Mouse (Mus musculus): ENCODE data around the gene Usp7. TPM values are rescaled to one million over a fixed set of nuclear protein-coding genes. Genes with fewer than 3 reads are reported as not detected.

The Usp7 gene
- polyA plus RNA-seq, 1 experiment from 2014 or later, result 34.7 TPM

DNA sequence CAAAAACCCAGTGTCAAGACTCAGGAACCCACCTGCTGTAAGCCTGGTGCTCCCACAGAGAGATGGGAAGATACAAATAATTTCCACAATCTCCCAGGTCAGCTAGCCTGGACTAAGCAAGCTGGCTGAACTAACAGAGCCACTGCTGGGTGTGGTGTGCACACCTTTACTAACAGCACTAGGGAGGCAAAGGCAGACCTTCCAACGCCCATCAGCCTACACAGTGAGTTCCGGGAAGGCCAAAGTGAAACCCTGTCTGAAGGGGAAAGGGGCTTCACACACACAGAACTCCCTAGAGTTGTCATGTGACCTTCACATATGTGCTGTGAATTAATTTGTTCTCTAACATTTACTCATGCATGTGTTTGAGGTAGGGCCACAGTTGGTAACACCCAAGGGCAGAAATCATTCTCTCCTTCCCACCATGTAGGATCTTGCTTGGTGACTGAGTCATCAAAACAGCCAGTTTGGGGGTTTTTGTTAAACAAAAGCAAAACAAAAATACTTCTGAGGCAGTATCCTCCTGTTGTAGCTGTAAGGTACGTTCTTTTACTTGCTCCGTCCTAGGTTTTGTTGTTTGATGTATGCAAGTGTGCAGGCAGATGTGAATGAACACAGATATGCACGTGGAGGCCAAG lies 63.9 kb downstream of the Usp7 start:
- 95% methylated on average over 5 of the region's 5 CpGs for WGBS
- Histone ChIP-seq H3K27ac (no peak overlapping the region), H3K4me1 (no peaks in the 10 kb centered on the region; the same call in 1 of the 2 replicates), H3K9me3 (no peaks in the 10 kb centered on the region), H3K36me3 (no peaks in the 10 kb centered on the region; the same call in 1 of the 2 replicates), H3K27me3 (replicated peaks) (no peaks in the 10 kb centered on the region), H3K4me3 (no peak overlapping the region), H3K9ac (no peak overlapping the region), H3K4me2 (replicated peaks) (no peak overlapping the region)
- no peak for ATAC-seq (ENCODE audit: low FRiP score, low read depth)

GRCm38 (mm10) chr16:8725807-8726206 lies 66.3 kb downstream of the Usp7 start:
- Histone ChIP-seq H3K9ac (no peak overlapping the region), H3K4me2 (replicated peaks) (no peak overlapping the region), H3K4me3 (no peak overlapping the region), H3K36me3 (no peaks in the 10 kb centered on the region), H3K27ac (no peak overlapping the region), H3K4me1 (no peaks in the 10 kb centered on the region), H3K9me3 (no peaks in the 10 kb centered on the region), H3K27me3 (replicated peaks) (no peaks in the 10 kb centered on the region)
- WGBS, result 93% methylated on average over 2 of the region's 2 CpGs
- no peak for ATAC-seq (ENCODE audit: low FRiP score, low read depth)

DNA sequence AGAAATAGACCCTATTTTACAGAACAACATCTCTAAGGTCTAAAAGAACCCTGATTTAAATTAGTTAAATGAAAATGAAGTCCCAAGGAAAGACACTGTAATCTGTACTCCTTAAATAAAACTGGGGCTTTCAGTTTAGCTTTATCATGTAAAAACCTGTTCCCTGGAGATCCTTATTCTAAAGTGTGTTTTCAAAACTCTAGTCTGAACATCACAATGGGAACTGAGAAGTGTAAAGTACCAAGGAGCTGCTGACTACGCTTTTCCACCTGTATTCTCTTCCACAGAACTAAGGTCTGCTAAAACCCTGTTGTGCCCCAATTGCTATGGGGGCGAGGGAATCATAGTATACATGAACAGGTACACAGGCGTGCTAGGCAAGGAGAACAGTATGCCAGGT lies 68.1 kb downstream of the Usp7 start:
- no peak overlapping the region for H3K4me2 ChIP-seq (replicated peaks)
- no peak overlapping the region for H3K4me3 ChIP-seq
- WGBS, result 86% methylated on average over 3 of the region's 3 CpGs
- H3K36me3 ChIP-seq, result no peaks in the 10 kb centered on the region
- peaks cover 3% of the 10 kb centered on the region; the same call in 1 of the 2 replicates for H3K4me1 ChIP-seq
- no peak overlapping the region for H3K27ac ChIP-seq
- no peaks in the 10 kb centered on the region for H3K9me3 ChIP-seq
- H3K9ac ChIP-seq, result no peak overlapping the region
- ATAC-seq (ENCODE audit: low FRiP score, low read depth), result no peak
- no peaks in the 10 kb centered on the region for H3K27me3 ChIP-seq (replicated peaks)

DNA sequence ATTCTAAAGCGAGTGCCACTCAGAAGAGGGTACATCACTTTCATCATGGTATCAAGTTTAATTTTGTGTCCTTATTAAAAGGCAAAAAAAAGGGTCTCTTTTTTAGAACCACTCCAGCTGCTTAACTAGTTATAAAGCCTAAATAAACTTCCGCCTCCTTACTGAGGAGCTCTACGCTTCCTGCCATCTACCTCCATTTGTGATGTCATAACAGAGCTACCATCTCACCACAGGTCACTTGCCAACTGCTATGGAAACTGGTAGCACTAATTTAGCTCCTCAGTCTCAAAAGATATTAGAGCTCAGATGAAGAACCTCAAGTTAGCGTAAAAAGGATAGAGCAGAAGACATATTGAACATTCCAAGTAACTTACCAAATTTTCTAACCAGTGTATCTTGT lies 71.7 kb downstream of the Usp7 start:
- Histone ChIP-seq H3K4me3 (no peak overlapping the region), H3K4me1 (peaks cover 3% of the 10 kb centered on the region; the same call in 1 of the 2 replicates), H3K36me3 (peaks cover 8% of the 10 kb centered on the region), H3K27me3 (replicated peaks) (no peaks in the 10 kb centered on the region), H3K27ac (no peak overlapping the region), H3K4me2 (replicated peaks) (no peak overlapping the region), H3K9me3 (no peaks in the 10 kb centered on the region), H3K9ac (no peak overlapping the region)
- WGBS, result 93% methylated on average over 4 of the region's 4 CpGs
- no peak for ATAC-seq (ENCODE audit: low FRiP score, low read depth)

- Histone ChIP-seq H3K4me3 (no peak overlapping the region), H3K27me3 (replicated peaks) (no peaks in the 10 kb centered on the region), H3K9me3 (no peaks in the 10 kb centered on the region), H3K9ac (no peak overlapping the region), H3K4me1 (peaks cover 6% of the 10 kb centered on the region; the same call in 1 of the 2 replicates), H3K36me3 (peaks cover 32% of the 10 kb centered on the region), H3K27ac (no peak overlapping the region), H3K4me2 (replicated peaks) (no peak overlapping the region)
- no peak for ATAC-seq (ENCODE audit: low FRiP score, low read depth)
- WGBS, result 94% methylated on average over 10 of the region's 10 CpGs
Measured at GRCm38 (mm10) chr16:8717744-8718143, 74.4 kb downstream of the Usp7 start.

DNA sequence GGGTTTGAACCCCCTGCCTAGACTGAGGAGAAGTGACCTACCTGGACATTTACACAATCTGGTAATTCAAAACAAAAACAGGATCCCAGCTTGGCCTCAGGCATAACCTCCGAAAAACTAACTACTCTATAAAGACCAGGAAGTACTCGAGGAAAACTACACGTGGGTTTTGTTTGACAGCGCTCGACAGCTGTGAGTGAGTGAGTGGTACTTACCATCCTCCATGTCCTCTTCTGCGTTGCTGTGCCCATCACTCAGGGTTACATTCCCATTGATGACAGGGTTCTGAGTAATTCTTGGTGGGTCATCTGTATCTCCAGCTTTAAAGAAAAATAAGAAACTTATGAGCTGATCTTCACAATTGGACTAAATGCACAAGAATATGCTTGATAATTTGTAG lies 75.8 kb downstream of the Usp7 start:
- 89% methylated on average over 6 of the region's 6 CpGs for WGBS
- peaks cover 43% of the 10 kb centered on the region for H3K36me3 ChIP-seq

GRCm38 (mm10) chr16:8715513-8716080 lies 76.5 kb downstream of the Usp7 start:
- 75% methylated on average over 10 of the region's 10 CpGs for WGBS
- no peak for ATAC-seq (ENCODE audit: low FRiP score, low read depth)
- peaks cover 50% of the 10 kb centered on the region for H3K36me3 ChIP-seq

More for the DNA sequence above, 75.8 kb downstream of the Usp7 start:
- H3K4me3 ChIP-seq, result no peak overlapping the region
- peaks cover 7% of the 10 kb centered on the region; the same call in 1 of the 2 replicates for H3K4me1 ChIP-seq
- no peaks in the 10 kb centered on the region for H3K27me3 ChIP-seq (replicated peaks)
- H3K4me2 ChIP-seq (replicated peaks), result no peak overlapping the region
- no peaks in the 10 kb centered on the region for H3K9me3 ChIP-seq
- H3K27ac ChIP-seq, result no peak overlapping the region
- no peak for ATAC-seq (ENCODE audit: low FRiP score, low read depth)
- no peak overlapping the region for H3K9ac ChIP-seq

GRCm38 (mm10) chr16:8714851-8715250 lies 77.3 kb downstream of the Usp7 start:
- no peak for ATAC-seq (ENCODE audit: low FRiP score, low read depth)
- Histone ChIP-seq H3K27ac (no peak overlapping the region), H3K4me2 (replicated peaks) (no peak overlapping the region), H3K9ac (no peak overlapping the region), H3K27me3 (replicated peaks) (no peaks in the 10 kb centered on the region), H3K9me3 (no peaks in the 10 kb centered on the region), H3K4me1 (peaks cover 7% of the 10 kb centered on the region; the same call in 1 of the 2 replicates), H3K36me3 (peaks cover 58% of the 10 kb centered on the region), H3K4me3 (no peak overlapping the region)
- 90% methylated on average over 5 of the region's 5 CpGs for WGBS

More at GRCm38 (mm10) chr16:8715513-8716080, 76.5 kb downstream of the Usp7 start:
- Histone ChIP-seq H3K9me3 (no peaks in the 10 kb centered on the region), H3K27me3 (replicated peaks) (no peaks in the 10 kb centered on the region), H3K4me2 (replicated peaks) (no peak overlapping the region), H3K4me1 (peaks cover 7% of the 10 kb centered on the region; the same call in 1 of the 2 replicates), H3K27ac (no peak overlapping the region), H3K4me3 (no peak overlapping the region), H3K9ac (no peak overlapping the region)

DNA sequence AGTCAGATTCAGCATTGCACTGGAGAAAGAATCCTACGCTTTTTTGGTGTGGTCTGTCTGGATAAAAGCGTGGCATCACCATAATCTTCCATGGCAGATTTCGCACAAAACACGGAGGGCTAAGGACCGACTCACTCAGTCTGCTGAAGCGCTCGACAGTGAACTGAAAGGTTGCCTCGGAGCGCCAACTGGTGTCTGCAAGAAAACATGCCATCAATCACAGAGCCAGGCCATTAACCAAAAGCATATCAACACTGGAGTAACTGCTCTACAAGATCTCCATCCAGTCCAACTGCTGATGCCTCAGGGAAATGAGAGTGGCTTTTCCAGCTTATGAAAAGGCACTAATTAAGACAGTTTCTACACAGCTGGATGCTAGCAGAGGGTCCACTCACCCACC lies 80.1 kb downstream of the Usp7 start:
- Histone ChIP-seq H3K27ac (no peak overlapping the region), H3K36me3 (peaks cover 86% of the 10 kb centered on the region), H3K4me3 (no peak overlapping the region), H3K27me3 (replicated peaks) (no peaks in the 10 kb centered on the region), H3K9ac (no peak overlapping the region), H3K4me1 (0 out of 2 replicates have a peak, but pooled peaks cover 3% of the 10 kb centered on the region), H3K4me2 (replicated peaks) (no peak overlapping the region), H3K9me3 (no peaks in the 10 kb centered on the region)
- 48% methylated on average over 9 of the region's 9 CpGs for WGBS
- ATAC-seq (ENCODE audit: low FRiP score, low read depth), result no peak

DNA sequence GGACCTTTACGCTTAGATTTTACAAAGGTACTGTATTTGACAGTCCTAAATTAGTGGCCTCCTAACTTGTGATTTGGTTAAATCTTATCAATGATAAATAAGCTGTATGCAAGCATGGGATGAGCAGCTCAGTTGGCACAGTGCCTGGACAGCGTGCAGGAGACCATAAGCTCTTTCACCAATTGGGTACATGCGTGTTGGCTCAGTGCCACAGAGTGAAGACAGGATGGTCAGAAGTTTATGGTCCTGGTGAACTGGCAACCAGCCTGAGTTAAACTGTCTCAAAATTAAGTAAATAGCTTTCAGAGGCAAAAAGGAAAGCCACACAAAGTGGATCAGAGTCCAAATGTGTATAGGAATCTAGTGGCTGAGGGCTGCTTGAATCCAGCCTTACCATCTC lies 91.5 kb downstream of the Usp7 start:
- Histone ChIP-seq H3K9ac (no peak overlapping the region), H3K36me3 (peaks cover 89% of the 10 kb centered on the region), H3K9me3 (no peaks in the 10 kb centered on the region), H3K27me3 (replicated peaks) (no peaks in the 10 kb centered on the region), H3K4me1 (no peaks in the 10 kb centered on the region), H3K4me2 (replicated peaks) (no peak overlapping the region), H3K27ac (no peak overlapping the region), H3K4me3 (no peak overlapping the region)
- 95% methylated on average over 3 of the region's 3 CpGs for WGBS
- ATAC-seq (ENCODE audit: low FRiP score, low read depth), result no peak

DNA sequence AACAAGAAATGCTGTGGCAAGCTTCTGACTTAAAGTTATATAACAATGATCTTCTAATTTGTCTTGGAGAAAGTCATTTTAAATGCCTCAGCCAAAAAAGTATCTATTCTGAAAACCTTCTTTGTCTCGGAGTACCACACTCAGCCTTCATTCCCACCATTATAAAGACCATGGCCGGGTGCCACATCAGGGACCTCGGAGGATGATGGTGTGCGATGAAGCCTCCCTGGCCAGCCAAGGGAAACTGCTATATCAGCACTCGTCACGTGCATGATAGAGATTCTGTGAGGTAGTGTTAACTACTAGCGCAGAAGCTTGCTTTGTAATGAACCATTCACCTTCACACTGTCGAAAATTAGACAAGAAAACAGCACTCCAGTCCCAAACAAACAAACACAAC lies 92.6 kb downstream of the Usp7 start:
- H3K4me3 ChIP-seq, result no peak overlapping the region
- WGBS, result 95% methylated on average over 8 of the region's 8 CpGs
- H3K9me3 ChIP-seq, result no peaks in the 10 kb centered on the region
- no peak overlapping the region for H3K4me2 ChIP-seq (replicated peaks)
- H3K36me3 ChIP-seq, result peaks cover 91% of the 10 kb centered on the region
- ATAC-seq (ENCODE audit: low FRiP score, low read depth), result no peak
- H3K27ac ChIP-seq, result no peak overlapping the region
- H3K9ac ChIP-seq, result no peak overlapping the region
- H3K27me3 ChIP-seq (replicated peaks), result no peaks in the 10 kb centered on the region
- no peaks in the 10 kb centered on the region for H3K4me1 ChIP-seq

DNA sequence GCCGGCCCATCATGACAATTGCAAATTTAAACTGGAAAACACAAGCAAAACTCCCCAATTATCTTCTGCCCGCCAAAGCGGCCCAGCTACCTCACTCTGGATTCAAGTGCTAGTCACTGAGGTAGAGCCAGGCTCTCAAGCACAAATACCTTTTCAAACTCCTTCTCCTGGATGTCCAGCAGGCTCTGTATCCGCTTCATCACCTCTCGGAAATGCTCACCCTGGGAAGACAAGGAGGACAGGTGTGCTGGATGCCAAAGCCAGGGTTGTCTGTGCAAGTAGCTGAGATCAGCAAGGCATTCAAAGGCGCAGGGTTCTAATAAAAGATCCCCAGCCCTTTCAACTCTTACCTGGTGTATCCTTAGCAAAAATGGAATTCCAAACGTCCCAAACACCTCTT lies 100.9 kb downstream of the Usp7 start:
- Histone ChIP-seq H3K4me2 (replicated peaks) (no peak overlapping the region), H3K9me3 (no peaks in the 10 kb centered on the region), H3K4me1 (no peaks in the 10 kb centered on the region), H3K36me3 (peaks cover 76% of the 10 kb centered on the region), H3K27me3 (replicated peaks) (no peaks in the 10 kb centered on the region), H3K27ac (no peak overlapping the region), H3K9ac (no peak overlapping the region), H3K4me3 (no peak overlapping the region)
- no peak for ATAC-seq (ENCODE audit: low FRiP score, low read depth)
- 93% methylated on average over 7 of the region's 7 CpGs for WGBS

Measured in neural tube, embryonic 12.5 days (tissue).